Mouse (Mus musculus) kidney, embryonic 15.5 days (tissue): ENCODE results near the gene Acadsb. TPM values are rescaled to one million over a fixed set of nuclear protein-coding genes. Genes with fewer than 3 reads are reported as not detected.
A peak's percentile ranks its signal among the peaks of the same experiment; 100 is the strongest.
"Not testable (repeated sequence)": the region's sequence is repeated elsewhere in the genome, so short reads cannot be mapped to it uniquely, and the experiment has no call there.

Experiments used
- ATAC-seq: fragments of 200-750 bp; cut with Nextera tagmentation; replicated peaks from 2 replicates; pipeline ENCODE4 v1.8.0; 2017; ENCODE audit warnings: moderate TSS enrichment; ENCODE audit not compliant: low FRiP score
- H3K27ac ChIP-seq: fragments of 300-500 bp; sonication (generic); 2 replicates; pipeline ENCODE4 v1.5.1; 2015; ENCODE audit warnings: mild to moderate bottlenecking, inconsistent platforms
- H3K27me3 ChIP-seq: fragments of 300-500 bp; sonication (generic); 2 replicates; pipeline ENCODE4 v1.6.1; 2015; ENCODE audit warnings: inconsistent platforms
- H3K36me3 ChIP-seq: fragments of 300-500 bp; sonication (generic); 2 replicates; pipeline ENCODE4 v1.6.1; 2015; ENCODE audit warnings: inconsistent platforms
- H3K4me1 ChIP-seq: fragments of 300-500 bp; sonication (generic); 2 replicates; pipeline ENCODE4 v1.6.1; 2015; ENCODE audit warnings: inconsistent platforms
- H3K4me2 ChIP-seq: fragments of 300-500 bp; sonication (generic); 2 replicates; pipeline ENCODE4 v1.6.1; 2015; ENCODE audit warnings: moderate library complexity, mild to moderate bottlenecking, inconsistent platforms
- H3K4me3 ChIP-seq: fragments of 300-500 bp; sonication (generic); replicated peaks from 2 replicates; pipeline ENCODE4 v1.5.1; 2015; ENCODE audit warnings: mild to moderate bottlenecking, inconsistent platforms
- H3K9ac ChIP-seq: fragments of 300-500 bp; sonication (generic); 2 replicates; pipeline ENCODE4 v1.6.1; 2015; ENCODE audit warnings: mild to moderate bottlenecking, inconsistent platforms
- H3K9me3 ChIP-seq: fragments of 300-500 bp; sonication (generic); replicated peaks from 2 replicates; pipeline ENCODE4 v1.6.1; 2016; ENCODE audit warnings: inconsistent platforms
- WGBS: fragments of 180-500 bp; shearing (Covaris S2); methylation state at CpG from one replicate; pipeline ENCODE4 v1.1.7; 2015; ENCODE audit warnings: mixed read lengths; 5-methylcytosine and 5-hydroxymethylcytosine counted together
- polyA plus RNA-seq: library from polyadenylated mRNA; unstranded; fragments of >200 nt; fragmentation: Nextera tagmentation; extraction: Ambion mirVana; gene quantifications from 2 replicates; pipeline ENCODE4 v1.2.1, GENCODE M21; 2015

Gene Acadsb
- 99.4 and 101 TPM in 2 replicates for polyA plus RNA-seq

DNA sequence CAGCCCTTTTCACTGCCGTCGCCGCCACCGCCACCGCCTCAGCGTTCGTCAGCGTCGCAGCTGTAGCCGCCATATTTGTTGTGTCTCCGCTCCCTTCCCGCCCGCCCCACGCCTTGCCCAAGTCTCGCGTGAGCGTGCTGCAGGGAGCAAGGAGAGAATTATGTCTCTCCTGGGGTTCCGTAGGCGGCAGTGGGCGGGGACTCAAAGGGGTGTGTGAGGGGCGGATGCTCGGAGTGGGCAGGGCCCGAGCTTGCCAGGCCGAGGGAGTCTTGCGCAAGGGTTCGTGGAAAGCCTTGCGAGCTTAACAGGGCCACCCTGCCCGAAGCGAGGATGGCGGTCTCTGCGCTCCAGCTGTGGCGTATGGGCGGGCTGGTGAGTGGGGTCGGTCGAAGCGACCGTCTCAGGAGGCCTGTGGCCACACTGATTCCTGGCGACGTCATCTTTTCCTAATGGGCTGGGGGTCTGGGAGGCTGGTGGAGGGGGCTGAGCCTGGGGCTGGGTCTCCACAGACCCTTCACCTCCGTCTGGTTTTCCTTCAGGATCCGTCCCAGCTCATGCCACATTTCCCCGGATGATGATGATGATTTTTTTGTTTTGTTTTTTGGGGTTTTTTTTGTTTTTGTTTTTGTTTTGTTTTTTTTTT lies at the start of gene Acadsb, which contains the start of gene Ikzf5:
Gene Acadsb (plus strand): TSS at position 186 of the 643 bp plus-strand sequence.
Gene Ikzf5 (minus strand): TSS at position 106 of the 643 bp plus-strand sequence.
- Histone ChIP-seq H3K36me3 (no peaks in the 10 kb centered on the region; the same call in 1 of the 2 replicates), H3K4me3 (peak within 1 kb of the TSS; percentile 89), H3K9ac (peak within 1 kb of the TSS; percentile 91), H3K27me3 (no peaks in the 10 kb centered on the region), H3K27ac (peak within 1 kb of the TSS; percentile 80), H3K4me1 (peaks cover 31% of the 10 kb centered on the region), H3K9me3 (no peaks in the 10 kb centered on the region), H3K4me2 (peak within 1 kb of the TSS; percentile 74)
- ATAC-seq, result peak; percentile 98
- WGBS, result under 1% methylated on average over 42 of the region's 42 CpGs

DNA sequence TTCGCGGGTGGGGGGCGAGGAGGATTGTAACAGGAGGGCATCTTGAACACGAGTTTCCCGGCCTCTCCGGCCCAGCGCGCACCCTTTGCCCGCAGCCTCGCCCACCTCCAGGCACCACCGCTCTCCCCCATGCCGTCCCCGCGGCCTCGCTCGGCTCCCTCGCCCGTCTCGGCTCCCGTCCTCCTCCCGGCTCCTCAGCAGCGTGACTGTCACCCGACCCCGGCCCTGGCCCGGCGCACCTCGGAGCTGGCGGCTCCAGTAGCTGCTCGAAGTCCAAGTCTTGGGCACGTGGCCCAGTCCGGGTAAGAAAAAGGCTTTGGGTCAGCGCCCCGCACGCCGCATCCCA lies 48.2 kb upstream of the Acadsb start:
- Histone ChIP-seq H3K4me2 (peak overlapping the region; percentile 79), H3K27ac (peak overlapping the region; percentile 96), H3K4me1 (peaks cover 22% of the 10 kb centered on the region), H3K27me3 (0 out of 2 replicates have a peak, but pooled peaks cover 3% of the 10 kb centered on the region), H3K9ac (peak overlapping the region; percentile 86), H3K36me3 (peaks cover 29% of the 10 kb centered on the region), H3K4me3 (peak overlapping the region; percentile 83), H3K9me3 (no peaks in the 10 kb centered on the region)
- peak; percentile 86 for ATAC-seq
- 1% methylated on average over 35 of the region's 35 CpGs for WGBS

DNA sequence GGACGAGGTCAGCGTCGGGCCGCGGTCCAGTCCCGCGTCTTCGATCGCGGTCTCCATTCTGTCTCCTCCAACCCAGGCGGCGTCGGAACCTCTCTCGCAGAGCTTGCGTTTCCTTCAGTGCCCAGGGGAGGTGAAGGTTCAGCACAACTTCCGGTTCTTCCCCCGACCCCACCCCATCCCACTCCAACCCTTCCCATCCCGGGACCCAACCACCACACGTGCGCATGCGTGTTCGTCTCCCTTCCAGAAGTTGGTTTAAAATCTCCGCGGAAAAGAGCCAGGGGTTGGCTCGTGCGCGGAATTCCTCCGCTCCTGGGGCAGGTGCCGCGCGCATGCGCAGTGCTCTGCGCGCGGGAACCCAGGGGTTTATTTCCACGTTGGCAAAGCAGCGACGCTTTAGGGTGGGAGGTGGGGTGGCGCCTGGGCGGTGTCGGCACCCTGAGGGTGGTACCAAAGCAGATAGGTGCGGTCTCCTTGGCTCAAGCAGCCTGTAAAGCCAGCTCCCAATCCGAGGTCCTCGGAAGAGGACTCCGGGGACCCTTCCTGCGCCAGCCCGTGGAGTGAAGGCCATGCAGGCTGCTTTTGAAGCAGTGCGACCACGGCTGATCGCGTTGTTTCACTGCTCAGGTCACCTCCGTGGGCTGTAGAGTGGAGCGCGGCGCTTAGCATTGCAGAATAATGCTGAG lies 47.6 kb upstream of the Acadsb start, which contains the start of gene 2310057M21Rik:
Gene 2310057M21Rik (minus strand): TSS at position 145 of the 686 bp plus-strand sequence.
- WGBS, result under 1% methylated on average over 55 of the region's 55 CpGs
- peak within 1 kb of the TSS; percentile 96 for H3K27ac ChIP-seq
- peak within 1 kb of the TSS; percentile 83 for H3K4me3 ChIP-seq
- H3K27me3 ChIP-seq, result 0 out of 2 replicates have a peak, but pooled peaks cover 6% of the 10 kb centered on the region
- peaks cover 24% of the 10 kb centered on the region; the same call in 1 of the 2 replicates for H3K36me3 ChIP-seq
- no peaks in the 10 kb centered on the region for H3K9me3 ChIP-seq
- peaks cover 22% of the 10 kb centered on the region for H3K4me1 ChIP-seq
- peak; percentile 97 for ATAC-seq
- H3K9ac ChIP-seq, result peak within 1 kb of the TSS; percentile 86
- peak within 1 kb of the TSS; percentile 79 for H3K4me2 ChIP-seq

DNA sequence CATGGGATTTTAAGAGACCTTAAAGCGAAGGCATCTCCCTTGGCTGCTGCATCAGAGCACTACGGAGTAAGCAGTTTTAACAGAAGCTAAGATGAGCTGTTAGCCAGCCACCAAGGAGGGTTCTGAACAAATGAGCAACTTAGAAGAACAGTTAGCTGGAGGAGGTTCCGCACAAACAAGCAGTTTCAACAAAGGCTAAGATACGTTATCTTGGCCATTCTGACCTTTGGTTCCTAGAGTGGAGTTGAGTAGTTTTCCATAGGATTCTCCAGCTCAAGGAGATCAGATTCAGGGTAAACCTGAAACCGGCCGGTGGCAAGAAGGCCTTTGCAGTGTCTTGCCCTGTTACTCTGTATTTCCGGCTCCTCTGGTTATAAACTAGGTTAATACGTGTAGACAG lies 46.3 kb upstream of the Acadsb start:
- H3K4me1 ChIP-seq, result peaks cover 22% of the 10 kb centered on the region
- 0 out of 2 replicates have a peak, but pooled peaks cover 6% of the 10 kb centered on the region for H3K27me3 ChIP-seq
- no peak overlapping the region for H3K27ac ChIP-seq
- WGBS, result 72% methylated on average over 8 of the region's 8 CpGs
- H3K9ac ChIP-seq, result no peak overlapping the region
- no peak overlapping the region for H3K4me2 ChIP-seq
- no peaks in the 10 kb centered on the region for H3K9me3 ChIP-seq
- H3K36me3 ChIP-seq, result peaks cover 10% of the 10 kb centered on the region; the same call in 1 of the 2 replicates
- no peak overlapping the region for H3K4me3 ChIP-seq
- ATAC-seq, result no peak

DNA sequence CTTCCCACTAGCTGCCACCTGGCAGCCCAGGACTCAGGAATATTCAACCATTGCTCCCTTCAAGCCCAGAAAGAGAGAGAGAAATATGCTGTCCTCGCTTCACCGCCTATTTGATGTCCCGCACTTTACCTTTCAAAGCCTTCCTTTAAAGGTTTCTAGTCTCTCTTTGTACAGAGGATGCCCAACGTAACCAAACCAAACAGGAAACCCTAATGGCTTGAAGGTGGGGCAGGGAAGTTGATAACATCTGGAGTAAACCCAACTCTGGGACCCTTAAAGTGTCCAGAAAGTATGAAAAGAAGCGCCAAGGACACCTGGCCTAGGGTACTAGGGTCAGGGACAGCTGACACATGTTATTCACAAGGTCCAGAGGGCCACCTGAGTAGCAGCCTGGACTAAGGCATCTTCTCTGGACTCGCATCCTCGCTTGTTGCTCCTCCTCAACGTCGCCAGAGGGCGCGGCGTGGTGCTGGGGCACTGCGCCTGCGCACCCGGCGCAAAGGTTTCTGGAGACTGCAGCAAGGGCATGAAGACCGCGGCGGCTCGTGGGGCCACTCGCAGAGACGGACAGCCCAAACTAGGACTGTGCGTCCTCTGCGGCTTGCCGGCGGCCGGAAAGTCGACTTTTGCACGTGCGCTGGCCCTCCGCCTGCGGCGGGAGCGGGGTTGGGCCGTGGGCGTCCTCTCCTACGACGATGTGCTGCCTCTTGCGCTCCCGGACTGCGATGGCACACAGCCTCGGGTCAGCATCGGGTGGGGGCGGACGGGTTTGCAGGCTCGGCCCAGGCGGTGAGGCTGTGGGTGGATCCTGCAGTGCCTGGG lies 39.5 kb upstream of the Acadsb start, which contains the start of gene Pstk:
Gene Pstk (plus strand): TSS at position 494 of the 822 bp plus-strand sequence.
- no peaks in the 10 kb centered on the region for H3K9me3 ChIP-seq
- peaks cover 15% of the 10 kb centered on the region for H3K36me3 ChIP-seq
- ATAC-seq, result peak; percentile 98
- H3K4me3 ChIP-seq, result peak within 1 kb of the TSS; percentile 80
- H3K27ac ChIP-seq, result peak within 1 kb of the TSS; percentile 99
- peak within 1 kb of the TSS; percentile 83 for H3K4me2 ChIP-seq
- peak within 1 kb of the TSS; percentile 93 for H3K9ac ChIP-seq
- 0 out of 2 replicates have a peak, but pooled peaks cover 6% of the 10 kb centered on the region for H3K27me3 ChIP-seq
- WGBS, result 6% methylated on average over 46 of the region's 47 CpGs
- H3K4me1 ChIP-seq, result peaks cover 7% of the 10 kb centered on the region; the same call in 1 of the 2 replicates

DNA sequence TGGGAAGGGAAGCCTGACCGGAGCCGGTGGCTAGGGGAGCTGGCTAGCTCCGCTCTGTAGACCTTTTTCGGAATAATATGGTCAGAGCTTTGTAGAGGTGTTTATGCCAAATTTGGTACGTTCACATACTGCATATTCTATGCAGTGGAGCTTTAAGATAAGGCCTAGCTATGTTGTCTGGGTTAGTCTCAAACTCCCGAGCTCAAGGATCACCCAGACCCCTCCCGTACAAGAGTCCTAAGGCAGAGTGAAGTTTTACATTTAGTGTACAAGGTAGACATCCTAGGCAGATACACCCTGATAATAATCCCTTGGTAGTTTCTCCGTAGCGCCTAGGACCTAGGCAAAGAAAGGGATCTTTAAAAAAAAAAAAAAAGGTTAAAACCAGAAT lies 38.9 kb upstream of the Acadsb start:
- peaks cover 7% of the 10 kb centered on the region; the same call in 1 of the 2 replicates for H3K4me1 ChIP-seq
- peaks cover 15% of the 10 kb centered on the region for H3K36me3 ChIP-seq
- 0 out of 2 replicates have a peak, but pooled peaks cover 4% of the 10 kb centered on the region for H3K27me3 ChIP-seq
- H3K9me3 ChIP-seq, result no peaks in the 10 kb centered on the region
- peak; percentile 35 for ATAC-seq
- H3K4me3 ChIP-seq, result peak overlapping the region; percentile 80
- peak overlapping the region; percentile 99 for H3K27ac ChIP-seq
- WGBS, result 7% methylated on average over 9 of the region's 9 CpGs
- peak overlapping the region; percentile 83 for H3K4me2 ChIP-seq
- peak overlapping the region; percentile 93 for H3K9ac ChIP-seq

DNA sequence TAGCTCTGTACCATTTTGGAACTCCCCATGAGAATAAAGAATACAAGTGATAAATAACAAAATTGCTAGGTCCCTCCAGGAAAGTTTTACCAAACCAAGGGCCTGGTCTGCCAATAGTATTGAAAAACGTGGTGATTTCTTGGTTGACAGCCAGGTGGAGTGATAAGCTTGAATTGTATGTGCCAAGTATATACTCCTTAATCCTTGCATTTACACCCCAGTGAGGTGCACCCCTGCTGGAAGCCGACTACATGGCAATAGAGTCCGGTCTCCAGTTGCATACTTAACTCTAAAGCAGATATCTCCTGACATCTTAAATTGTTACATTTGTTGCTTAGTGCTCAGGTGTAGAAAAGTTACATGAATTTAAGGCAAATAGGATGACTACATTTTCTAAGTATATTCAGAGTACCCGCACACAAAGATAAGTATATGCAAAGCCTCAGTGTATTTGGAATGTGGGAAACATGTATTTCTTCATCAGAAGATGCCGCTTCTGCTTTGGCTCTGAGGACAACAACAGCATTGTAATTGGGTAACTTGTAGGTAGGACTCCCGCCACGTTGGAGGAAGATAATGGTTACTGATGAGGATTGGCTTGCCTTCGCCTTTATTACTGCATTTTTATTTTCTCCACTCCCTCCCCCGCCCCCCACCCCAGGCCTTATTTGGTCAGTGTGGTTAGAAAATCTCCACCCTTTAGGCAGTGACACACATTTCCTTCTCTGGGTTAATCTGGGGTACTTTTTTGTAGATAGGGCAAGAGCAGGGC lies 38.3 kb upstream of the Acadsb start:
- H3K27me3 ChIP-seq, result 0 out of 2 replicates have a peak, but pooled peaks cover 3% of the 10 kb centered on the region
- no peak overlapping the region; the same call in 1 of the 2 replicates for H3K27ac ChIP-seq
- H3K4me3 ChIP-seq, result peak overlapping the region; percentile 80
- WGBS, result 66% methylated on average over 9 of the region's 9 CpGs
- H3K4me2 ChIP-seq, result peak overlapping the region; percentile 83
- H3K36me3 ChIP-seq, result peaks cover 15% of the 10 kb centered on the region
- H3K9ac ChIP-seq, result peak overlapping the region; percentile 93
- ATAC-seq, result no peak
- no peaks in the 10 kb centered on the region for H3K9me3 ChIP-seq
- peaks cover 7% of the 10 kb centered on the region; the same call in 1 of the 2 replicates for H3K4me1 ChIP-seq

DNA sequence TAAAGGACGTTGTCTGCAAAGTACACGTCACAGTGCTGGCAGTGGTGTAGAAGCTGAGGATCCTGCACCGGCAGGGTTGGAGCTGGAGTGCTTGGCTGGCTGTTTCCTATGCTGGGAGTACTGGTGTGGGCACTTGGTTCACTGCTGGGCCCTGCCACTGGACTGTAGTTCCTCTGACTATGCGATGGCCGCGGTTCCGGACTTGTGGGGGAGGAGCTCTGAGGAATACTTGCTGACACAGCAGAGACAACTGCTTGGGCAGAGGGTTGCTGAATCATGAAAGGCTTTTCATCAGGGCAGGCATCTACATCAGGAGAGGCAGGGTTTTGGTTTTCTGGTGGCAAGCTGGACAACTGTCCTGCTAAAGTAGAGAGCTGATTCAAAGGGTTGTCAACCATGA lies 18.6 kb upstream of the Acadsb start:
- H3K36me3 ChIP-seq, result peaks cover 52% of the 10 kb centered on the region
- H3K9ac ChIP-seq, H3K4me1 ChIP-seq, ATAC-seq, H3K9me3 ChIP-seq, H3K27me3 ChIP-seq, H3K27ac ChIP-seq, H3K4me3 ChIP-seq, H3K4me2 ChIP-seq: not testable (repeated sequence)
- WGBS, result 80% methylated on average over 6 of the region's 7 CpGs

DNA sequence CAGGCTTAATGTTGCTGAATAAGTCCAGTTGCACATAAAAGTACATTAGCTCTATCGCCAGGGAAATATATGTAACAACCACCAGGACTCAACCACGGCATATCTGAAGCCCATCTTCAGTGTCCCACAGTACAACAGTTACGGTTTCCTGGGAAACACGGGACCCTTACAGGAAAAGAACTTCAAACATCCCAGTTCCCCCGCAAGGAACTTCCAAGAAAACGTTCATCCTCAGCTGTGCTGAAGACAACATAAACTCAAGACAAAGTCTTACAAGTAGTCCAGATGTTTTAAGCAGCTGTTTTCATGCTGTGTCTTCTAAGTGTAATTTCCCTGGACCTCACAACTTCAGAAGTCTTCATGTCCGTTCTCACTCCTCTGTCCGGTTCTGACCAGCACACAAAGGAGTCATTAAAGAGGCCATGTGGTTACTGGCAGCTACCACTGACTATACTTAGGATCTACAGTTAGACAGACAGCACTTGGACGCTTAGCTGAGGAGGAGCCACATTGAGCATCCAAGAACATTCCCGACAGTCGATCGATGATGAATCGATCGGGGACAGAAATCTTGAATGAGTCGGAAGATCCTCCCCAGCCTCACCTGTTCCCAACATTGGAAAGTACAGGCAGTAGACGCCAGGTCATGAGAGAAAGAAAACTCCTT lies 947 bp upstream of the Acadsb start:
- Histone ChIP-seq H3K36me3 (no peaks in the 10 kb centered on the region; the same call in 1 of the 2 replicates), H3K9ac (peak overlapping the region; percentile 91), H3K4me2 (peak overlapping the region; percentile 74), H3K4me1 (peaks cover 28% of the 10 kb centered on the region), H3K27me3 (no peaks in the 10 kb centered on the region), H3K4me3 (peak overlapping the region; percentile 89), H3K27ac (peak overlapping the region; percentile 60; the same call in 1 of the 2 replicates), H3K9me3 (no peaks in the 10 kb centered on the region)
- no peak; the same call in 1 of the 2 replicates for ATAC-seq
- 4% methylated on average over 16 of the region's 16 CpGs for WGBS

DNA sequence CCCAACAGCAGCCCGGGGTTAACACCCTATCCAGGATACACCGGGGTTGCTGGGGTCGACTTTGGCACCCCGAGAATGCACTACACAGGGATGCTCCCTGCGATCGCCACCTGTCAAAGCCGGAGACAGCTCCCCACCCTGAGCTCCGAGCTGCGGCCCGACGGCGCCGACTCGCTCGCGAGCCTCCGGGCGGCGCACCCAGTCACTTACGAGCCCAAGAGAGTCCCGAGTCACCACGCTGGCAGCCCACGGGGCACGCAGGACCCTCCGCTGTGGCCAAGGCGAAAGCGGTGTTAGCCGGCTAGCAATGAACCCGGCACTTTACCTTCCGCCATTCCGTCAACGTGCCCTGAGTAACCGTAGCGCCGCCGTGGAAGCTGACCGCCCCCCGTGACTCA lies 414 bp upstream of the Acadsb start:
- whole genome bisulfite sequencing, result under 1% methylated on average over 38 of the region's 38 CpGs
- no peaks in the 10 kb centered on the region for H3K27me3 ChIP-seq

More for the DNA sequence above, 414 bp upstream of the Acadsb start:
- Histone ChIP-seq H3K27ac (peak overlapping the region; percentile 60), H3K4me3 (peak overlapping the region; percentile 89), H3K9ac (peak overlapping the region; percentile 91), H3K9me3 (no peaks in the 10 kb centered on the region), H3K4me1 (peaks cover 28% of the 10 kb centered on the region), H3K36me3 (no peaks in the 10 kb centered on the region; the same call in 1 of the 2 replicates), H3K4me2 (peak overlapping the region; percentile 74)
- peak; percentile 71 for ATAC-seq
